Mouse (Mus musculus) ES-E14 (cell line): ENCODE measurements around the gene Mcm9. TPM values are rescaled to one million over a fixed set of nuclear protein-coding genes. Genes with fewer than 3 reads are reported as not detected.

Experiments used
- DNase-seq: peaks from one replicate; pipeline ENCODE4 v3.0.0-alpha.2; 2013; ENCODE audit warnings: low read depth, low spot score
- H3K27ac ChIP-seq: 2 replicates; pipeline ENCODE4 v1.5.1; 2012; ENCODE audit warnings: low read depth, mild to moderate bottlenecking, low read length, moderate library complexity, mixed read lengths; ENCODE audit not compliant: poor library complexity, insufficient read depth, severe bottlenecking
- H3K36me3 ChIP-seq: 2 replicates; pipeline ENCODE4 v1.6.1; 2012; ENCODE audit warnings: mild to moderate bottlenecking, low read length, moderate library complexity, mixed read lengths; ENCODE audit not compliant: control insufficient read depth, poor library complexity, insufficient read depth, severe bottlenecking
- H3K4me1 ChIP-seq, 2 experiments: fragments of 150-350 bp in 1 of 2; sonication (generic) in 1 of 2; 2 replicates each; pipeline ENCODE4 v1.6.1; 2012; ENCODE audit warnings: low read length in 2 of 2, mild to moderate bottlenecking in 1 of 2, mixed read lengths in 1 of 2; ENCODE audit not compliant: control insufficient read depth in 2 of 2, insufficient read depth in 2 of 2, poor library complexity in 1 of 2
- H3K4me3 ChIP-seq, 2 experiments: fragments of 150-350 bp in 1 of 2; sonication (generic) in 1 of 2; 2 replicates each; pipeline ENCODE4 v1.5.1; 2012; ENCODE audit warnings: low read length in 2 of 2, low read depth in 1 of 2, mild to moderate bottlenecking in 1 of 2, mixed read lengths in 1 of 2; ENCODE audit not compliant: insufficient read depth in 1 of 2, poor library complexity in 1 of 2, severe bottlenecking in 1 of 2
- H3K9ac ChIP-seq: 2 replicates; pipeline ENCODE4 v1.6.1; 2012; ENCODE audit warnings: low read depth, mild to moderate bottlenecking, low read length, mixed read lengths; ENCODE audit not compliant: poor library complexity, insufficient read depth, severe bottlenecking
- H3K9me3 ChIP-seq: fragments of 150-350 bp; sonication (generic); 2 replicates; pipeline ENCODE4 v1.6.1; 2012; ENCODE audit warnings: low read depth, mild to moderate bottlenecking, low read length; ENCODE audit not compliant: control insufficient read depth, insufficient read depth
- CHD2 ChIP-seq: IDR thresholded peaks from 2 replicates; pipeline ENCODE4 v1.6.1; 2014; ENCODE audit warnings: mild to moderate bottlenecking, low read depth, low read length, inconsistent platforms
- HCFC1 ChIP-seq: IDR thresholded peaks from 2 replicates; pipeline ENCODE4 v1.6.1; 2012; ENCODE audit warnings: low read length, inconsistent platforms, borderline replicate concordance; ENCODE audit not compliant: insufficient read depth
- MAFK ChIP-seq: IDR thresholded peaks from 2 replicates; pipeline ENCODE4 v1.6.1; 2014; ENCODE audit warnings: mild to moderate bottlenecking, low read depth, low read length, inconsistent platforms; ENCODE audit not compliant: insufficient read depth
- ZC3H11A ChIP-seq: IDR thresholded peaks from 2 replicates; pipeline ENCODE4 v1.6.1; 2012; ENCODE audit warnings: low read depth, mild to moderate bottlenecking, inconsistent platforms, low read length, borderline replicate concordance
- ZNF384 ChIP-seq: IDR thresholded peaks from 2 replicates; pipeline ENCODE4 v1.6.1; 2012; ENCODE audit warnings: low read depth, low read length, inconsistent platforms
- in situ Hi-C, 2 experiments: fragments of 600-800 bp; cut with MboI; formaldehyde crosslinking; loops; one replicate each; pipeline ENCODE4 v1.15.1; 2025; ENCODE audit warnings: low sequenced_read_pairs in 2 of 2, inconsistent platforms in 1 of 2; ENCODE audit not compliant: unreplicated experiment in 2 of 2
- total RNA-seq: library from RNA; depleted of rRNA; stranded (reverse); fragments of 300-350 nt; gene quantifications from 2 replicates; pipeline ENCODE4 v1.2.3, GENCODE M21; 2012

Gene Mcm9
- total RNA-seq, 1 experiment, result 14.9 TPM

- no peak for DNase-seq
- Histone ChIP-seq H3K36me3 (0 out of 2 replicates have a peak, but pooled peaks cover 3% of the 10 kb centered on the region), H3K4me3 (peak overlapping the region; percentile 69 to 70), H3K4me1 (peaks cover 2% of the 10 kb centered on the region in 2 experiments; a peak in 1 of 4 replicates), H3K9ac (peak overlapping the region; percentile 74), H3K9me3 (no peaks in the 10 kb centered on the region), H3K27ac (no peak overlapping the region)
- in situ Hi-C loops, result no loop called here
- TF ChIP-seq ZC3H11A, result no peak
- TF ChIP-seq MAFK, result no peak
- no peak for TF ChIP-seq ZNF384
- TF ChIP-seq HCFC1, result no peak
- no peak for TF ChIP-seq CHD2
Observed at GRCm38 (mm10) chr10:53595744-53596676, 34.2 kb downstream of the Mcm9 start.

GRCm38 (mm10) chr10:53585777-53586176 is 44.5 kb downstream of the Mcm9 start:
- TF ChIP-seq CHD2 (no peak), ZC3H11A (no peak), ZNF384 (no peak), HCFC1 (no peak), MAFK (no peak)
- Histone ChIP-seq H3K9ac (no peak overlapping the region), H3K9me3 (no peaks in the 10 kb centered on the region), H3K36me3 (no peaks in the 10 kb centered on the region), H3K27ac (no peak overlapping the region), H3K4me3 (no peak overlapping the region), H3K4me1 (peaks cover 0 to 4% of the 10 kb centered on the region in 2 experiments; a peak in 2 of 4 replicates)
- DNase-seq, result no peak
- in situ Hi-C loops, result no loop called here

- no peak for DNase-seq
- no peaks in the 10 kb centered on the region for H3K9me3 ChIP-seq
- in situ Hi-C loops, result no loop called here
- peaks cover 0 to 5% of the 10 kb centered on the region in 2 experiments; a peak in 2 of 4 replicates for H3K4me1 ChIP-seq
- H3K27ac ChIP-seq, result no peak overlapping the region
- H3K9ac ChIP-seq, result peak overlapping the region; percentile 70
- H3K36me3 ChIP-seq, result no peaks in the 10 kb centered on the region
- peak overlapping the region; percentile 56 to 89 for H3K4me3 ChIP-seq
- no peak for TF ChIP-seq ZNF384
- no peak for TF ChIP-seq HCFC1
- TF ChIP-seq ZC3H11A, result no peak
- TF ChIP-seq MAFK, result no peak
- no peak for TF ChIP-seq CHD2
Observed at GRCm38 (mm10) chr10:53581087-53581486, 49.2 kb downstream of the Mcm9 start.

DNA sequence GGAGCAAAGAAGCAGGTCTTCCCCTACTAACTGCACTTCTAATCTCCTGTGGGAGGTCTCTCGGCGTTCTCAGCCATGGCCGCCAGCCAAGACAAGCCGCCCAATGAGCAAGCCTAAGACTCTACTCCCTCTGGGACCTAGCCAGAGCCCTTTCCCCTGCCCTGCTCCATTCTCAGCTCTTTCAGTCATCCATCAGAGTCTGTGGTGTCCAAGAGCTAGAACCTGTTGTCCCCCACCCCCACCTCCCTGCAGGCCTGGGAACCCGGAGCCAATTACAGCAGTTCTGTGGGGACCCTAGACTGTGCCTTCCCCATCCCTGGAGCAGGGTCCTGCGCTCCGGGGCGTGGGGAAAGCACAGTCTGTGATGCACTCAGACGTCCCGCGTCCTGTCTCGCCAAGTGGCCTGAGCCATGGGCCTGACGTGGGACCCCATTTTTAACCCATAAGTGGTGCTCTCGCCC is 49.6 kb downstream of the Mcm9 start:
- in situ Hi-C loops, result no loop called here
- H3K4me1 ChIP-seq, result peaks cover 0 to 5% of the 10 kb centered on the region in 2 experiments; a peak in 2 of 4 replicates
- H3K27ac ChIP-seq, result 0 out of 2 replicates have a peak overlapping the region, but pooled peaks have one; percentile 7

More for the DNA sequence above, 49.6 kb downstream of the Mcm9 start:
- Histone ChIP-seq H3K4me3 (peak overlapping the region; percentile 56 to 89), H3K9me3 (no peaks in the 10 kb centered on the region), H3K9ac (peak overlapping the region; percentile 59), H3K36me3 (no peaks in the 10 kb centered on the region)
- DNase-seq, result peak; percentile 21
- TF ChIP-seq MAFK (no peak), CHD2 (no peak), ZC3H11A (no peak)
